In the genomic region with DNA sequence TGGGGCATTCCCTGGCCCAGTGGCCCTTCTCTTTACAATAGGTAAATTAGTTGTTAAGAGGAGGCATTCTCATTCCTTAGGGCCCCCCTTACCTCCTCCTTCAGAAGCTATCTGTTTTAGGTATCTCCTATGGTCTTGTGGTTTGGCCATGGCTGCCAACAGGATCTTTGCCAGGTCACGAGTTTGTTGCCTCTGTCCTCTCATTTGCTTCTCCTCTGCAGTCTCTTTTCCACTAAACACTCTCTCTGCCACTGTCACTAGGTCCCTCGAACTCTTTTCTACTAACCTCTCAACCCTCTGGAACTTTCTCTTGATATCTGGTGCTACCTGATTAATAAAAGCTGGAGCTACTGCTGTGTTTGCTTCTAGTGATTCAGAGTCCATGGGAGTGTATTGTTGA, we compare ENCODE assay signal across 6 mouse cellular contexts. TPM values are rescaled to one million over a fixed set of nuclear protein-coding genes. Genes with fewer than 3 reads are reported as not detected.
DNase-seq lines count a peak whose midpoint lies in the region; ATAC-seq and TF ChIP-seq lines count a peak whose summit lies in the region.
"Not testable (repeated sequence)": the region's sequence is repeated elsewhere in the genome, so short reads cannot be mapped to it uniquely, and the experiment has no call there.

No protein-coding gene starts in this region.

- not testable (repeated sequence) for H3K36me3 ChIP-seq in MEL (ENCODE audit: control insufficient read depth in 1 of 2, insufficient read depth in 2 of 2, low read length in 2 of 2)

- ATAC-seq in common myeloid progenitor, adult 5-6 weeks (replicated peaks; ENCODE audit: low read depth, poor library complexity, severe bottlenecking): peak; percentile 64
- peak; percentile 21 to 23; a peak in 1 of 4 replicates for ATAC-seq in hematopoietic stem cell, adult 5-6 weeks (replicated peaks in 1 of 2; ENCODE audit: insufficient read depth in 1 of 2, low FRiP score in 2 of 2, low TSS enrichment in 1 of 2, low read depth in 1 of 2, poor library complexity in 2 of 2, severe bottlenecking in 2 of 2)
- ATAC-seq in megakaryocyte progenitor cell, adult 5-6 weeks (replicated peaks; ENCODE audit: poor library complexity): peak; percentile 57
- ATAC-seq in megakaryocyte-erythroid progenitor cell, adult 5-6 weeks (replicated peaks; ENCODE audit: low FRiP score, low TSS enrichment, poor library complexity, severe bottlenecking): peak; percentile 63

- not testable (repeated sequence) for TF ChIP-seq RAD21 in MEL (IDR thresholded peaks at IDR 0.05; ENCODE audit: low read depth, low read length)

- TF ChIP-seq CTCF in MEL (IDR thresholded peaks at IDR 0.05 in 2 of 3, conservative IDR thresholded peaks at IDR 0.05 in 1 of 3; ENCODE audit: control insufficient read depth in 1 of 3, insufficient read depth in 1 of 3, low read depth in 2 of 3, low read length in 3 of 3, poor library complexity in 1 of 3, severe bottlenecking in 1 of 3): not testable (repeated sequence)

- H3K27ac ChIP-seq in MEL (ENCODE audit: control insufficient read depth, low read depth, low read length): peak overlapping the region; percentile 94

- TF ChIP-seq POLR2A in MEL (IDR thresholded peaks at IDR 0.05; ENCODE audit: control insufficient read depth in 1 of 2, insufficient read depth in 1 of 2, low read depth in 1 of 2, low read length in 2 of 2, poor library complexity in 1 of 2): not testable (repeated sequence)

- not testable (repeated sequence) for H3K79me2 ChIP-seq in MEL (ENCODE audit: control insufficient read depth, insufficient read depth, low read length, poor library complexity)

- DNase-seq in 416B (ENCODE audit: low read depth) (peak; percentile 22), MEL (ENCODE audit: low read depth, low spot score) (peak; percentile 44)

- H3K4me3 ChIP-seq in MEL (ENCODE audit: control insufficient read depth in 1 of 2, insufficient read depth in 1 of 2, low read depth in 2 of 2, low read length in 2 of 2): peak overlapping the region in 1 of 2 experiments; percentile 26; a peak in 1 of 4 replicates

- H3K9me3 ChIP-seq in MEL (replicated peaks; ENCODE audit: insufficient read depth, low read length): not testable (repeated sequence)

- not testable (repeated sequence) for H3K27me3 ChIP-seq in MEL (ENCODE audit: control insufficient read depth in 1 of 2, insufficient read depth in 2 of 2, low read length in 2 of 2)

- peak in 1 of 2 experiments; percentile 27; a peak in 1 of 4 replicates for TF ChIP-seq EP300 in MEL (IDR thresholded peaks at IDR 0.05; ENCODE audit: low read depth in 1 of 2, low read length in 2 of 2)

- not testable (repeated sequence) for H3K4me1 ChIP-seq in MEL (ENCODE audit: control insufficient read depth in 1 of 2, insufficient read depth in 2 of 2, low read length in 2 of 2)

- peak overlapping the region; percentile 52 for H3K9ac ChIP-seq in MEL (ENCODE audit: control insufficient read depth, low read depth, low read length, poor library complexity, severe bottlenecking)

TF ChIP-seq in MEL, 35 proteins besides CTCF, POLR2A, EP300 and RAD21:
- TF ChIP-seq BHLHE40 (IDR thresholded peaks at IDR 0.05; ENCODE audit: borderline replicate concordance, low read depth, low read length) (0 out of 2 replicates have a peak, but pooled peaks have one; percentile 7), ETS1 (IDR thresholded peaks at IDR 0.05; ENCODE audit: low read depth, low read length) (0 out of 2 replicates have a peak, but pooled peaks have one; percentile 23), USF1 (IDR thresholded peaks at IDR 0.05; ENCODE audit: low read depth, low read length) (peak; percentile 36; the same call in 1 of the 2 replicates), TCF12 (IDR thresholded peaks at IDR 0.05; ENCODE audit: low read depth, low read length) (0 out of 2 replicates have a peak, but pooled peaks have one; percentile 26)

RNA-seq across cellular contexts. Expression of gene Rsph3a, which starts 19.0 kb away (rescaled TPM):
- 18.7 and 25.5 TPM in 2 replicates for total RNA-seq in MEL (2012; rRNA removed)
- polyA plus RNA-seq in MEL (2012; ENCODE audit: insufficient read depth in 1 of 2, insufficient read length in 2 of 2, low read depth in 1 of 2, low replicate concordance in 2 of 2, missing spikeins in 1 of 2): 10 to 100 TPM in 1 of 2 experiments, not detected in 1; 37.4 TPM
- total RNA-seq in common myeloid progenitor, adult 5-6 weeks (2017): 20.1 and 32.4 TPM in 2 replicates
- total RNA-seq in hematopoietic stem cell, adult 5-6 weeks (2017): 46.2 and 116 TPM in 2 replicates
- 33.0 and 46.8 TPM in 2 replicates for total RNA-seq in megakaryocyte progenitor cell, adult 5-6 weeks (2015)
- 31.1 and 37.6 TPM in 2 replicates for total RNA-seq in megakaryocyte progenitor cell, adult 5-6 weeks (2017)
- 43.0 and 50.2 TPM in 2 replicates for total RNA-seq in megakaryocyte-erythroid progenitor cell, adult 5-6 weeks (2014; fragmentation: Nextera tagmentation)
- total RNA-seq in megakaryocyte-erythroid progenitor cell, adult 5-6 weeks (2017): 59.1 and 67.3 TPM in 2 replicates

RNA-seq across cellular contexts. Expression of gene Tagap, which starts 38.6 kb away (rescaled TPM):
- total RNA-seq in MEL (2012; rRNA removed): 3.3 and 4.3 TPM in 2 replicates
- polyA plus RNA-seq in MEL (2012; ENCODE audit: insufficient read depth in 1 of 2, insufficient read length in 2 of 2, low read depth in 1 of 2, low replicate concordance in 2 of 2, missing spikeins in 1 of 2): 1 to 10 TPM in 1 of 2 experiments, not detected in 1; 4.5 TPM
- total RNA-seq in common myeloid progenitor, adult 5-6 weeks (2017): 10.1 and 12.4 TPM in 2 replicates
- 11.0 and 12.7 TPM in 2 replicates for total RNA-seq in hematopoietic stem cell, adult 5-6 weeks (2017)
- total RNA-seq in megakaryocyte progenitor cell, adult 5-6 weeks (2015): 24.1 and 30.4 TPM in 2 replicates
- total RNA-seq in megakaryocyte progenitor cell, adult 5-6 weeks (2017): 16.3 and 26.6 TPM in 2 replicates
- total RNA-seq in megakaryocyte-erythroid progenitor cell, adult 5-6 weeks (2014; fragmentation: Nextera tagmentation): 6.7 TPM in 1 of 2 replicates, not detected in the other
- total RNA-seq in megakaryocyte-erythroid progenitor cell, adult 5-6 weeks (2017): 1.8 and 4.0 TPM in 2 replicates
